Mouse (Mus musculus) liver, embryonic 16.5 days (tissue): Measurements from ENCODE around the gene Rere. TPM values are rescaled to one million over a fixed set of nuclear protein-coding genes. Genes with fewer than 3 reads are reported as not detected.

Experiments
- ATAC-seq: fragments of 200-750 bp; cut with Nextera tagmentation; 2 replicates; pipeline ENCODE4 v1.8.0; 2017; ENCODE audit warnings: low read depth, mild to moderate bottlenecking, moderate number of reproducible peaks, moderate library complexity
- H3K27ac ChIP-seq: fragments of 300-500 bp; sonication (generic); 2 replicates; pipeline ENCODE4 v1.5.1; 2014; ENCODE audit warnings: mild to moderate bottlenecking, low read length
- H3K27me3 ChIP-seq: fragments of 300-500 bp; sonication (generic); 2 replicates; pipeline ENCODE4 v1.6.1; 2014; ENCODE audit warnings: low read depth, low read length, mixed read lengths; ENCODE audit not compliant: control insufficient read depth, insufficient read depth
- H3K36me3 ChIP-seq: fragments of 300-500 bp; sonication (generic); 2 replicates; pipeline ENCODE4 v1.6.1; 2014; ENCODE audit warnings: mild to moderate bottlenecking; ENCODE audit not compliant: control insufficient read depth, insufficient read depth
- H3K4me1 ChIP-seq: fragments of 300-500 bp; sonication (generic); 2 replicates; pipeline ENCODE4 v1.6.1; 2014; ENCODE audit warnings: low read depth, low read length, mixed read lengths; ENCODE audit not compliant: control insufficient read depth
- H3K4me2 ChIP-seq: fragments of 300-500 bp; sonication (generic); 2 replicates; pipeline ENCODE4 v1.6.1; 2014; ENCODE audit warnings: low read depth, low read length, mixed read lengths
- H3K4me3 ChIP-seq: fragments of 300-500 bp; sonication (generic); 2 replicates; pipeline ENCODE4 v1.5.1; 2014; ENCODE audit warnings: low read depth, mild to moderate bottlenecking, low read length
- H3K9ac ChIP-seq: fragments of 300-500 bp; sonication (generic); 2 replicates; pipeline ENCODE4 v1.6.1; 2014; ENCODE audit warnings: low read depth, low read length
- H3K9me3 ChIP-seq: fragments of 300-500 bp; sonication (generic); replicated peaks from 2 replicates; pipeline ENCODE4 v1.6.1; 2016; ENCODE audit warnings: low read length; ENCODE audit not compliant: control insufficient read depth
- WGBS: fragments of 180-500 bp; shearing (Covaris S2); extraction: QIAGEN DNeasy Blood & Tissue Kit; methylation state at CpG from one replicate; pipeline ENCODE4 v1.1.7; 2014; ENCODE audit not compliant: insufficient replicate concordance; 5-methylcytosine and 5-hydroxymethylcytosine counted together
- polyA plus RNA-seq: library from polyadenylated mRNA; unstranded; fragments of >200 nt; fragmentation: Nextera tagmentation; extraction: Ambion mirVana; gene quantifications from 2 replicates; pipeline ENCODE4 v1.2.1, GENCODE M21; 2015

Rere gene
- polyA plus RNA-seq, 1 experiment from 2014 or later: 6.8 TPM

- peak overlapping the region; percentile 11; the same call in 1 of the 2 replicates for H3K4me2 ChIP-seq
- no peaks in the 10 kb centered on the region for H3K9me3 ChIP-seq
- peak overlapping the region; percentile 65; the same call in 1 of the 2 replicates for H3K27ac ChIP-seq
- H3K27me3 ChIP-seq: no peaks in the 10 kb centered on the region
- 0 out of 2 replicates have a peak, but pooled peaks have one; percentile 35 for ATAC-seq
- H3K4me1 ChIP-seq: peaks cover 10% of the 10 kb centered on the region
- no peaks in the 10 kb centered on the region for H3K36me3 ChIP-seq
- 46% methylated on average over 5 of the region's 5 CpGs for WGBS
- H3K4me3 ChIP-seq: no peak overlapping the region
- H3K9ac ChIP-seq: no peak overlapping the region
Observed at GRCm38 (mm10) chr4:150362858-150363257, 81.4 kb downstream of the Rere start.

GRCm38 (mm10) chr4:150364786-150365185 is 83.3 kb downstream of the Rere start:
- H3K4me3 ChIP-seq: no peak overlapping the region
- no peak overlapping the region for H3K27ac ChIP-seq
- H3K4me1 ChIP-seq: peaks cover 10% of the 10 kb centered on the region
- no peaks in the 10 kb centered on the region for H3K9me3 ChIP-seq
- H3K36me3 ChIP-seq: no peaks in the 10 kb centered on the region
- 72% methylated on average over 2 of the region's 2 CpGs for WGBS
- no peak for ATAC-seq
- H3K27me3 ChIP-seq: no peaks in the 10 kb centered on the region
- H3K9ac ChIP-seq: no peak overlapping the region
- H3K4me2 ChIP-seq: no peak overlapping the region

DNA sequence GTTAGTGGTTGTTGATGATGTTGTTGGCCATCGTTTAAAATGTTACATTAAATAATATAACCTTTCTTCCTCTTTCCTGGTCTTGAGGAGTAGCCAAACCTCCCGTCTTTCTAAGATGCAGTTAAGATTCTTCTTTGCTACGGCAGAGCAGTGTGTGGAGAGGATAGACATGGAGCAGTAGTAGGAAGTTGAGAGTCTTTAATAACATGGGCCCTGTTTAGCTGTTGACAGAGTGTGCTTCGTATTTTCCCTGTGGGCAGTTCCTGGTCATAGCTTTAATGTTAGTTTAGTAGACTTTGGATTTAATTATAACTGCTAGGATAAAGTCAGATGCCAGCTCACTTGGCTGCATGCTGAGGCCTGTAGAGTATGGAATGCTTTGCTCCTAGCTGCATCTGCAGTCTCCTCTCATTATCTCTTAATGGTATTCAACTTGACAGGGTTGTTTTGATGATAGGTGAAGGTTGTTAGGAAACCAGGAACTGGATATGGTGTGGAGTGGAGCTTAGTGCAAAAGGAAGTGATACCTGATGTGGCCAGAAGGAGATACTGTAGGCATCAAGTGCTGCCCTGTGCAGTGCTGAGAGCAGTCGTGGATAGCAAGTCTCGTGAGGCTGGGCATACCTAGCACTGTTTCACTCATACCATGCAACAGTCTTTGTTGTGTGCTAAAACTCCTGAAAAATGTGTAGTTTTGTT is 85.2 kb downstream of the Rere start:
- peaks cover 15% of the 10 kb centered on the region for H3K4me1 ChIP-seq
- no peak overlapping the region for H3K4me3 ChIP-seq
- no peaks in the 10 kb centered on the region for H3K36me3 ChIP-seq
- H3K27me3 ChIP-seq: no peaks in the 10 kb centered on the region
- H3K4me2 ChIP-seq: no peak overlapping the region
- no peak overlapping the region for H3K9ac ChIP-seq
- H3K27ac ChIP-seq: no peak overlapping the region
- 27% methylated on average over 6 of the region's 6 CpGs for WGBS
- no peaks in the 10 kb centered on the region for H3K9me3 ChIP-seq
- ATAC-seq: peak; percentile 48; the same call in 1 of the 2 replicates

DNA sequence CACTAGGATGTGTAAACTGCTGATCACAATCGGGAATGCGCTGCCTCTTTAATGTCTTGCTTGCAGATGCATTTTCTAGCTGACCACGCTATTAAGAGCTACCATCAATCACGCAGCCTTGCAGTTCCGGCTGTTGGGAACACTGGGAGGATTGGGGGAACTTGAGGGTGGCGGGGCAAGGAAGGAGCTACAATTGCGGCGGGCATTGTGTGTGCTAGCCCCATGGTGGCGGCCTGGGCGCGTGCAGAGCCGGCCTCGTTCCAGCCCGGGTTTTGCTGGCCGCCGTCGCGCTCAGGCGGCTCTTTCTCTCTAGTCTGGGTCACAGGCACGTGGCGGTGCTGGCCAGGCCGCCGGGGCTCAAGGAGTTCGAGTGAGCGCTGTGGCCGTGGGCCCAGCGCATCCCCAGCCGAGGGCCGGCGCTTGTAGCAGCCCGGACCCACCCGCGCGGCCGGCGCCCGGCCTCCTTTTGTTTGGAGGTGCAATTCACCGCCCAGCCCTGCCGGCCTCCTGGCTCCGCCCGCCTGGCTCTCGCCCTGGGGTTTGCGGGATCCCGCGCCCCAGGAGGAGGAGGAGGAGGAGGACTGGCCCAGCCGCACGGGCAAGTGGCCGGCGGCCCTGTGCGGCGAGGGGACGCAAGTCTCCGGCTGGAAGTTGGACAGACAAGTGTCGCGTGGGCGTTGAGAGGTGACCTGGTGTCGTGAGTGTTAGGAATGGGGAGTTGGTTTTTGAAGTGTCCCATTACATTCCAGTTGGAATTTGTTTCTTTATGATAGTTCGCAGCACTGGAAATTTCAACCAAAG is 90.3 kb downstream of the Rere start:
- under 1% methylated on average over 58 of the region's 58 CpGs for WGBS
- H3K36me3 ChIP-seq: no peaks in the 10 kb centered on the region
- peak overlapping the region; percentile 67 for H3K9ac ChIP-seq
- H3K9me3 ChIP-seq: no peaks in the 10 kb centered on the region
- peak overlapping the region; percentile 68 for H3K4me3 ChIP-seq
- peak; percentile 72 for ATAC-seq
- H3K27me3 ChIP-seq: no peaks in the 10 kb centered on the region
- peak overlapping the region; percentile 90 for H3K4me2 ChIP-seq
- H3K4me1 ChIP-seq: peaks cover 39% of the 10 kb centered on the region
- peak overlapping the region; percentile 62 for H3K27ac ChIP-seq

DNA sequence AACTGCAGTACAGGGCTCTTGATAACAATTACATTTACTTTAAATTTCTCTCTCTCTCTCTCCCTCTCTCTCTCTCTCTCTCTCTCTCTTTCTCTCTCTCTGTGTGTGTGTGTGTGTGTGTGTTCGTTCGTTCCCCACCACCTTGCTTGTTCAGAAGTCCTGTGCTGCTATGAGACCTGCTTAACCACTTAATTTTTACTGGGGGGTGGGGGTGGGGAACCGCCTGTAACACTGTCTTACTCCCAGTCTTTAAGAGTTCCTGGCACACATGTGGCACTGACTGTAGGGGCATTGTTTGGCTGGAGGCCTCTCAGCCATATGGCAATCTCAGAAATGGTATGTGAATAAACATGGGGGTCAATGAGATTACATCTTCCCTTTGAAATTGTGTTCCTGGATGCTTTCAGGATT is 91.2 kb downstream of the Rere start:
- Histone ChIP-seq H3K27me3 (no peaks in the 10 kb centered on the region), H3K4me3 (peak overlapping the region; percentile 9), H3K4me2 (peak overlapping the region; percentile 90), H3K27ac (peak overlapping the region; percentile 34), H3K4me1 (peaks cover 38% of the 10 kb centered on the region), H3K9ac (peak overlapping the region; percentile 8; the same call in 1 of the 2 replicates), H3K9me3 (no peaks in the 10 kb centered on the region), H3K36me3 (no peaks in the 10 kb centered on the region)
- ATAC-seq: no peak
- WGBS: 6% methylated on average over 3 of the region's 3 CpGs

- no peaks in the 10 kb centered on the region for H3K36me3 ChIP-seq
- peak overlapping the region; percentile 90 for H3K4me2 ChIP-seq
- WGBS: 9% methylated on average over 15 of the region's 15 CpGs
- peak; percentile 44 for ATAC-seq
- no peaks in the 10 kb centered on the region for H3K27me3 ChIP-seq
- peak overlapping the region; percentile 9 for H3K4me3 ChIP-seq
- H3K9me3 ChIP-seq: no peaks in the 10 kb centered on the region
- H3K27ac ChIP-seq: peak overlapping the region; percentile 34
- peak overlapping the region; percentile 8; the same call in 1 of the 2 replicates for H3K9ac ChIP-seq
- H3K4me1 ChIP-seq: peaks cover 38% of the 10 kb centered on the region
Observed at GRCm38 (mm10) chr4:150373111-150374109, 92.0 kb downstream of the Rere start.

GRCm38 (mm10) chr4:150374651-150375447 is 93.4 kb downstream of the Rere start:
- H3K36me3 ChIP-seq: no peaks in the 10 kb centered on the region
- H3K4me1 ChIP-seq: peaks cover 41% of the 10 kb centered on the region
- WGBS: 27% methylated on average over 9 of the region's 9 CpGs
- no peaks in the 10 kb centered on the region for H3K27me3 ChIP-seq
- H3K4me3 ChIP-seq: no peak overlapping the region
- H3K4me2 ChIP-seq: no peak overlapping the region
- no peak for ATAC-seq
- no peak overlapping the region for H3K27ac ChIP-seq
- no peaks in the 10 kb centered on the region for H3K9me3 ChIP-seq
- no peak overlapping the region for H3K9ac ChIP-seq

DNA sequence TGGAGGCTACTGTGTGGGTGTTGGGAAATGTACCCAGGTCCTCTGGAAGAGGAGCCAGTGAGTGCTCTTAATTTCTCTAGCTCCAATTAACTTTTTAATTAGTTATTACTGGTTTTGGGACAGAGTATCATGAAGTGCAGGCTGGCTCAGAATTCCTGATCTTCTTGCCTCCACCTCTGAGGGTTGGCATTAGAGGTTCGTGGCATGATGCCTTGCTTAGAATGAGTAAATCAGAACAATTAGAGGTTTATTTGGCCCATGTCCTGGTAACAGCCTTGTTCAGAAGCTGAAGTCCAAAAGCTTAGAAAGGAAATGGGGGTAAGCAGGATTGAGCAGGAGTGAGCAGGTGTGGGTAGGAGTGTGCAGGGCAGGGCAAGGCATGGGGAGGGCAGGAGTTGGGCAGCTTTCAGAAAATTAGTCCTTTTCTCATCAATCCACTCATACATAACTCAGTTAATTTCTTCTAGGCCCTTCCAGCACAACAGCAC is 94.0 kb downstream of the Rere start:
- 78% methylated on average over 1 of the region's 1 CpGs for WGBS
- no peaks in the 10 kb centered on the region for H3K36me3 ChIP-seq
- no peak overlapping the region for H3K27ac ChIP-seq
- H3K9me3 ChIP-seq: no peaks in the 10 kb centered on the region
- ATAC-seq: no peak
- peaks cover 42% of the 10 kb centered on the region for H3K4me1 ChIP-seq
- no peak overlapping the region for H3K9ac ChIP-seq
- H3K27me3 ChIP-seq: no peaks in the 10 kb centered on the region
- no peak overlapping the region for H3K4me3 ChIP-seq
- H3K4me2 ChIP-seq: no peak overlapping the region
